Mouse (Mus musculus) midbrain, postnatal 0 days (tissue): ENCODE measurements around the gene Vrk3. TPM values are rescaled to one million over a fixed set of nuclear protein-coding genes. Genes with fewer than 3 reads are reported as not detected.

Experiments used
- ATAC-seq: fragments of 200-750 bp; cut with Nextera tagmentation; 2 replicates; pipeline ENCODE4 v1.8.0; 2017; ENCODE audit warnings: moderate number of reproducible peaks, mild to moderate bottlenecking, moderate TSS enrichment, moderate library complexity; ENCODE audit not compliant: low FRiP score
- DNase-seq: peaks from one replicate; pipeline ENCODE4 v3.0.0-alpha.2; 2015; ENCODE audit warnings: low spot score
- H3K27ac ChIP-seq: fragments of 300-500 bp; sonication (generic); 2 replicates; pipeline ENCODE4 v1.5.1; 2014; ENCODE audit warnings: low read depth, mild to moderate bottlenecking, low read length, mixed read lengths
- H3K27me3 ChIP-seq: fragments of 300-500 bp; sonication (generic); 2 replicates; pipeline ENCODE4 v1.6.1; 2014; ENCODE audit warnings: low read length, control low read depth, mixed read lengths; ENCODE audit not compliant: insufficient read depth
- H3K36me3 ChIP-seq: fragments of 300-500 bp; sonication (generic); 2 replicates; pipeline ENCODE4 v1.6.1; 2014; ENCODE audit warnings: low read length, control low read depth, mixed read lengths; ENCODE audit not compliant: insufficient read depth
- H3K4me1 ChIP-seq: fragments of 300-500 bp; sonication (generic); 2 replicates; pipeline ENCODE4 v1.6.1; 2014; ENCODE audit warnings: mild to moderate bottlenecking, control low read depth, antibody characterized with exemption, low read length, mixed read lengths; ENCODE audit not compliant: insufficient read depth
- H3K4me2 ChIP-seq: fragments of 300-500 bp; sonication (generic); 2 replicates; pipeline ENCODE4 v1.6.1; 2014; ENCODE audit warnings: low read depth, mild to moderate bottlenecking, low read length, mixed read lengths; ENCODE audit not compliant: poor library complexity, severe bottlenecking
- H3K4me3 ChIP-seq: fragments of 300-500 bp; sonication (generic); 2 replicates; pipeline ENCODE4 v1.5.1; 2014; ENCODE audit warnings: low read depth, mild to moderate bottlenecking, low read length, moderate library complexity
- H3K9ac ChIP-seq: fragments of 300-500 bp; sonication (generic); replicated peaks from 2 replicates; pipeline ENCODE4 v1.6.1; 2014; ENCODE audit warnings: mild to moderate bottlenecking, low read length, moderate library complexity, mixed read lengths; ENCODE audit not compliant: poor library complexity, severe bottlenecking
- H3K9me3 ChIP-seq: fragments of 300-500 bp; sonication (generic); 2 replicates; pipeline ENCODE4 v1.6.1; 2016; ENCODE audit warnings: low read length, control low read depth
- CTCF ChIP-seq: IDR thresholded peaks from 2 replicates; pipeline ENCODE4 v1.5.1; 2016; ENCODE audit warnings: antibody characterized with exemption, mild to moderate bottlenecking
- whole genome bisulfite sequencing: fragments of 180-500 bp; shearing (Covaris S2); extraction: QIAGEN DNeasy Blood & Tissue Kit; methylation state at CpG from one replicate; pipeline ENCODE4 v1.1.7; 2014; 5-methylcytosine and 5-hydroxymethylcytosine counted together
- polyA plus RNA-seq: library from polyadenylated mRNA; unstranded; fragments of >200 nt; fragmentation: Nextera tagmentation; extraction: Ambion mirVana; gene quantifications from 2 replicates; pipeline ENCODE4 v1.2.1, GENCODE M21; 2015
- total RNA-seq: library from RNA; depleted of rRNA; stranded (reverse); fragments of >200 nt; gene quantifications from 2 replicates; pipeline ENCODE4 v1.2.3, GENCODE M21; 2014

Vrk3 gene
- total and polyA plus RNA-seq, 2 experiments from 2014 or later = 23.3 to 23.5 TPM

DNA sequence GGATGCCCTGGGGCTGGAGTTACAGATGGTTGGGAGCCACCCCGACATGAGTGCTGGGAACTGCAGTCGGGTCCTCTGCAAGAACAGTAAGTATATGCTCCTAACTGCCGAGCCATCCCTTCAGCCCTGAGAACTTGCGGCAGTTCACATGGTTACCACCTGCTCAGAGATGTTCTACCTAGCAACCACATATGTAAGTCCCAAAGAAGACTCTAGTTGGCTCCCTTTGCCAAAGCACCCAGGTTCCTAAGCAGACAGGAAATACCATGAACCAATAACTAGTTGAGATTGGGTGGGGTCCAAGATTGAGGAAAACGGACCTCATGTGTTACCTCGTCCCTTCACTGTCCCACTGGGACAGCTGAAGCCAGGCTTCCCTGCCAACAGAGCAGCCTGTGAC lies 21.9 kb upstream of the Vrk3 start:
- Histone ChIP-seq H3K36me3 (no peaks in the 10 kb centered on the region), H3K4me1 (no peaks in the 10 kb centered on the region), H3K9ac (no peak overlapping the region), H3K9me3 (no peaks in the 10 kb centered on the region), H3K4me2 (no peak overlapping the region), H3K27ac (no peak overlapping the region), H3K4me3 (no peak overlapping the region), H3K27me3 (no peaks in the 10 kb centered on the region)
- 80% methylated on average over 6 of the region's 6 CpGs for WGBS
- DNase-seq (peak; percentile 32), ATAC-seq (no peak)
- TF ChIP-seq CTCF = no peak

DNA sequence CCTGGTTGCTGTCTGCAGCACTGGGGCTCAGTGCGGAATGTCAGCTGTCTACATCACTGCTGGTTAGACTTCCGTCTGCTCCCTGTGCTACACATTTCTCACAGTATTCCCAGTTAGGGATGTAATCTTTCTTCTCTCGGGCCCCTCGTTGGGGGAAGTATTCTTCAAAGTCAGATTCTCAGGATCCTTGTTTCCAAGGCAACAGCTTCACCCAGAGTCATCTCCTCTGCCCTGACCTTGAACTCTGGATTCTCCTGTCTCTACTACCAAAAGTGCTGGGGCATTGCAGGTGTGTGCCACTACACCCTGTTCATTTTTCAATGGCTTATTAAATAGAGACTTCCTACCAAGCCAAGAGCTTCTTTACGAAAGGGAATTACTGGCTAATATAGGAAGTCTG lies 21.1 kb upstream of the Vrk3 start:
- Histone ChIP-seq H3K27ac (no peak overlapping the region), H3K4me3 (no peak overlapping the region), H3K9ac (no peak overlapping the region), H3K36me3 (peaks cover 2% of the 10 kb centered on the region; the same call in 1 of the 2 replicates), H3K9me3 (no peaks in the 10 kb centered on the region), H3K4me2 (no peak overlapping the region), H3K4me1 (no peaks in the 10 kb centered on the region), H3K27me3 (no peaks in the 10 kb centered on the region)
- ATAC-seq (no peak), DNase-seq (no peak)
- WGBS = 61% methylated on average over 5 of the region's 5 CpGs
- no peak for TF ChIP-seq CTCF

DNA sequence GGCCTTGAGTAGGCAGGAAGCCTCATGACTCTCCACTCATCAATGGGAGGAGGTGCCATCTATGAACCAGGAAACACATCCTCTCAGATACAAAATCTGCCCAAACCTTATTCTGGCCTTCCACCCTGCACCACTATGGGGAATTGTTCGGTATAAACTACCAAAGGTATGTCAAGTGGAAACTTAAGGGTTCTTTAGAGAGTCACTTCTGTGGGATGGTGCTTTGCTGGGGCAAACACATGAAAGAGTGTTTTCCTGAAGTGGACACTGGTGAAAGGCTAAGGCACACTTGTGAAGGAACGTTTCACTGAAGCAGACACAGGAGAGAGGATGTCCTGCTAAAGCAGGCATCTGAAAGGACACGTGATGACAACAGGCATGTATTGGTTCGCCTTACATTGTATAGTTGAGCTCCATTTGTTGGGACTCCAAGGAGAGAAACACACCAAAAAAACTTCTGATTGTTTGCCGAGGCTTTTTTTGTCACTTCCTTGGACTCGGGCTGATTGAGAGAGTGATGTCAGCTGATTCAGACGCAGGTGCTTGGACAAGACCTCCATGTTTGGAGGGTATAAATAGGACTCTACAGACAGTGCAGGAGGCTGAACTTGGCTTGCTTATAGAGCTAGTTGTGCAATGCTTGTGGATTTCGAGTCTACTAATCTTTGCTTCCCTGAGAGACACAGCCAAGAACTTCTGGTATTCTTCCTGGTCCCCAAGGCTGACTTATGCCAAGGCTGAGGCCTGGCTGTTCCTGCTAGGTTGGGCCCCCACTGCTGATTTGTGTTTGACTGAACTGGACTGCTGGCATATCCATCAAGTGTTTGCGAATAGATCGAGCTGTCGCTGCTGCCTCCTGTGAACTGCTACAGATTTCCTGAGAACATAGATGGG lies 19.9 kb upstream of the Vrk3 start:
- no peak for DNase-seq
- Histone ChIP-seq H3K4me3 (no peak overlapping the region), H3K27me3 (no peaks in the 10 kb centered on the region), H3K36me3 (peaks cover 14% of the 10 kb centered on the region; the same call in 1 of the 2 replicates), H3K9ac (no peak overlapping the region), H3K9me3 (no peaks in the 10 kb centered on the region), H3K4me2 (no peak overlapping the region), H3K4me1 (no peaks in the 10 kb centered on the region), H3K27ac (no peak overlapping the region)
- 87% methylated on average over 11 of the region's 11 CpGs for WGBS
- no peak for TF ChIP-seq CTCF
- no peak for ATAC-seq

DNA sequence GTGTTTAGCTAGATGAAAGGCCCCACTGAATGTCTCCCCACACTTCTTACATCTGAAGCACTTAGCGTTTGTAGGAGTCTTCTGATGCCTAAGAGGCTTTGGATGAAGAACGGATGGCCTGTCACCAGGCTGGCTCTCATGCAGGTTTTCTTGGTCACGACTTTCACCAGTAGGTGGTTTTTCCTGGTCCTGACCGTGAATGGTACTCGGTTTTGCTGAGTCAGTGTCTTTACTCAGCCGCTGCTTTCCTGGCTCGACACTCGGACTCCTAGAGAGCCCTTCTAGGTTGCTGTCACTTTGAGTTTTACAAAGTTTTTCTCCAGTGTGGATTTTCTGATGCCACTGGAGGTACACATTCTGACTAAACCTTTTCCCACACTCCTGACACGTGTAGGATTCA lies 14.5 kb upstream of the Vrk3 start:
- H3K4me1 ChIP-seq = no peaks in the 10 kb centered on the region
- H3K9me3 ChIP-seq = no peaks in the 10 kb centered on the region
- whole genome bisulfite sequencing = 89% methylated on average over 9 of the region's 9 CpGs
- no peak overlapping the region for H3K4me2 ChIP-seq
- H3K27ac ChIP-seq = no peak overlapping the region
- H3K4me3 ChIP-seq = no peak overlapping the region
- no peak for DNase-seq
- TF ChIP-seq CTCF = no peak
- no peaks in the 10 kb centered on the region for H3K27me3 ChIP-seq
- no peak for ATAC-seq
- H3K9ac ChIP-seq = no peak overlapping the region
- H3K36me3 ChIP-seq = peaks cover 23% of the 10 kb centered on the region

DNA sequence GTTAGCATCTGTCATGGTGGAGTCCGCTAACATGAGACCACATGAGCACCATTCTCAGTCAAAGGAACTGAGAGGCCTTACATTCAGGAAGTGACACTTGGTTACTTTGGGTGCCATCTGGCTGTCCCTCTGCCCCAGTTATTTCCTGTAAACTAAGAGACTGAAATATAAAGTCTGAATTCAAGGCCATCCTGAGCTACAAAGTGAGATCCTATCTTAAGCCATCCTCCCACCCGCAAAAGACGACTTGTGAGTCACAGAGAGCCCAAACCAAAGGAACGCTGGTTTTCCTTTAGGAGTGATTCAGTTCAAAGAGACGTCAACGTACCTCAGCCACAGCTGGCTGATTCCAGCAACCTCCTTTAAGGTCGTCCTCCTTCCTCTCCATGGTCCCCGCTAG lies 6.9 kb upstream of the Vrk3 start:
- peaks cover 4% of the 10 kb centered on the region; the same call in 1 of the 2 replicates for H3K36me3 ChIP-seq

DNA sequence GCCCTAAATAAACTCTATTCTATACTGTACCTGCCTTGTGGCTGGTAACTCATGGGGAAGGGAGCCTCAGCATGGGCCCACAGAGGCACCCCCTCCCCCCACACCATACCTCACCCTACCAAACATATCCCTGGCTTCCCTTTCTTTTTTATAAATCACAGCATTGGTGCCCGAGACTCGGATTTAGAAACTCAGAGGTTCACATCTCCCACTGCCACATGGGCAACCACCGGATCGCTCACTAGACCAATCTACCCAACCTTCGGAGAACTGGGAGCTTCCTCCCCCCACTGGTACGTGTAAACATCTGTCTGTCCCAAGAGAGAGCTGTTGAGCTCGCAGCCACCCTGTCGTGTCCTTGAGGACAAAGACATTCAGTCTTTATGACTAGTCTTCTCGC lies 3.9 kb upstream of the Vrk3 start:
- H3K27ac ChIP-seq = peak overlapping the region; percentile 66
- H3K36me3 ChIP-seq = no peaks in the 10 kb centered on the region
- peak overlapping the region; percentile 60 for H3K4me2 ChIP-seq
- DNase-seq (no peak), ATAC-seq (no peak)
- 29% methylated on average over 9 of the region's 9 CpGs for WGBS
- peaks cover 6% of the 10 kb centered on the region; the same call in 1 of the 2 replicates for H3K4me1 ChIP-seq
- H3K9me3 ChIP-seq = no peaks in the 10 kb centered on the region
- no peak for TF ChIP-seq CTCF
- H3K9ac ChIP-seq = peak overlapping the region; percentile 52; the same call in 1 of the 2 replicates
- no peaks in the 10 kb centered on the region for H3K27me3 ChIP-seq
- peak overlapping the region; percentile 43 for H3K4me3 ChIP-seq

More for the DNA sequence above, 6.9 kb upstream of the Vrk3 start:
- no peaks in the 10 kb centered on the region for H3K9me3 ChIP-seq
- no peak for DNase-seq
- WGBS = 81% methylated on average over 8 of the region's 8 CpGs
- H3K9ac ChIP-seq = no peak overlapping the region
- no peak overlapping the region for H3K4me3 ChIP-seq
- no peaks in the 10 kb centered on the region for H3K27me3 ChIP-seq
- no peak for TF ChIP-seq CTCF
- no peak overlapping the region for H3K27ac ChIP-seq
- no peak for ATAC-seq
- H3K4me1 ChIP-seq = no peaks in the 10 kb centered on the region
- no peak overlapping the region for H3K4me2 ChIP-seq
